Mouse (Mus musculus): ENCODE data around the gene Cavin1. TPM values are rescaled to one million over a fixed set of nuclear protein-coding genes. Genes with fewer than 3 reads are reported as not detected.

The Cavin1 gene
- total and polyA plus RNA-seq, 3 experiments = 0.05 to 0.21 (median 0.13) TPM

- TF ChIP-seq MAX (IDR thresholded peaks at IDR 0.05; ENCODE audit: low read length) = peak; percentile 63
- no peak for TF ChIP-seq NELFE (IDR thresholded peaks at IDR 0.05; ENCODE audit: low read depth, low read length)
- TF ChIP-seq TCF12 (IDR thresholded peaks at IDR 0.05; ENCODE audit: low read depth, low read length) = peak; percentile 97
- peak; percentile 99 for TF ChIP-seq JUN (IDR thresholded peaks at IDR 0.05; ENCODE audit: insufficient read depth, low read depth, low read length)
- peak; percentile 82 for TF ChIP-seq MAZ (IDR thresholded peaks at IDR 0.05; ENCODE audit: low read depth, low read length)
- TF ChIP-seq RCOR1 (conservative IDR thresholded peaks at IDR 0.05; ENCODE audit: low read depth, low read length) = peak; percentile 100
- peak; percentile 85; the same call in 1 of the 2 replicates for TF ChIP-seq CHD1 (IDR thresholded peaks at IDR 0.05; ENCODE audit: low read depth, low read length)
- TF ChIP-seq MEF2A (IDR thresholded peaks at IDR 0.05; ENCODE audit: borderline replicate concordance, low read depth, low read length) = peak; percentile 99
- 0 out of 2 replicates have a peak, but pooled peaks have one; percentile 67 for TF ChIP-seq MXI1 (IDR thresholded peaks at IDR 0.05; ENCODE audit: low read depth, low read length)
- no peak for TF ChIP-seq NRF1 (IDR thresholded peaks at IDR 0.05; ENCODE audit: low read depth, low read length)
- TF ChIP-seq SMC3 (IDR thresholded peaks at IDR 0.05; ENCODE audit: low read depth, low read length) = peak; percentile 28
- TF ChIP-seq ZC3H11A (IDR thresholded peaks at IDR 0.05; ENCODE audit: low read depth, low read length) = no peak
- peak; percentile 86; the same call in 1 of the 2 replicates for TF ChIP-seq UBTF (IDR thresholded peaks at IDR 0.05; ENCODE audit: low read depth, low read length)
- peak; percentile 35 for TF ChIP-seq RAD21 (IDR thresholded peaks at IDR 0.05; ENCODE audit: low read depth, low read length)
- no peak for TF ChIP-seq PAX5 (IDR thresholded peaks at IDR 0.05; ENCODE audit: low read length)
Observed at GRCm38 (mm10) chr11:101008206-101009045, 37.7 kb upstream of the Cavin1 start (continued).

- Histone ChIP-seq H3K9me3 (replicated peaks; ENCODE audit: low read length) (no peaks in the 10 kb centered on the region), H3K36me3 (replicated peaks in 1 of 2; ENCODE audit: control insufficient read depth in 1 of 2, insufficient read depth in 1 of 2, low read length in 1 of 2) (no peaks in the 10 kb centered on the region), H3K27ac (ENCODE audit: insufficient read depth, low read depth) (no peak overlapping the region), H3K4me1 (ENCODE audit: control insufficient read depth in 1 of 2, insufficient read depth in 2 of 2) (peaks cover 6 to 36% of the 10 kb centered on the region in 2 experiments), H3K4me3 (replicated peaks in 1 of 3; ENCODE audit: low read depth in 2 of 3, low read length in 2 of 3, poor library complexity in 1 of 3) (no peak overlapping the region), H3K79me2 (replicated peaks; ENCODE audit: control insufficient read depth, extremely low read depth, insufficient read depth, poor library complexity, severe bottlenecking) (no peaks in the 10 kb centered on the region), H3K9ac (ENCODE audit: insufficient read depth, low read depth) (no peak overlapping the region), H3K4me2 (ENCODE audit: insufficient read depth, low read depth, poor library complexity, severe bottlenecking) (no peak overlapping the region), H3K27me3 (replicated peaks) (peaks cover 13% of the 10 kb centered on the region)
- dilution Hi-C loops (cut with MboI; ENCODE audit: extremely low pct_ligation_motif_present, extremely low pct_unique_long_range_greater_than_20kb, low sequenced_read_pairs) (no loop called here), in situ Hi-C loops (cut with MboI; ENCODE audit: low pct_ligation_motif_present, low pct_unique_long_range_greater_than_20kb, low sequenced_read_pairs) (no loop called here)
- DNase-seq (ENCODE audit: extremely low read depth) = peak; percentile 52
- TF ChIP-seq SMC3 (IDR thresholded peaks at IDR 0.05; ENCODE audit: low read depth, low read length) (no peak), KAT2A (IDR thresholded peaks at IDR 0.05; ENCODE audit: insufficient replicate concordance, low read length) (no peak), IRF4 (IDR thresholded peaks at IDR 0.05; ENCODE audit: low read depth, low read length) (0 out of 2 replicates have a peak, but pooled peaks have one; percentile 39), MXI1 (IDR thresholded peaks at IDR 0.05; ENCODE audit: low read depth, low read length) (no peak), SIN3A (IDR thresholded peaks at IDR 0.05; ENCODE audit: low read length) (peak; percentile 38; the same call in 1 of the 2 replicates), EP300 (IDR thresholded peaks at IDR 0.05; ENCODE audit: low read length) (peak; percentile 38; the same call in 1 of the 2 replicates), JUND (conservative IDR thresholded peaks at IDR 0.05; ENCODE audit: low read depth, low read length) (no peak; the same call in 1 of the 2 replicates), TCF12 (IDR thresholded peaks at IDR 0.05; ENCODE audit: low read depth, low read length) (no peak), MAZ (IDR thresholded peaks at IDR 0.05; ENCODE audit: low read depth, low read length) (no peak), CTCF (conservative IDR thresholded peaks at IDR 0.05 in 1 of 2, IDR thresholded peaks at IDR 0.05 in 1 of 2; ENCODE audit: low read depth in 2 of 2, low read length in 2 of 2) (no peak), ELF1 (IDR thresholded peaks at IDR 0.05; ENCODE audit: low read depth, low read length) (peak; percentile 31; the same call in 1 of the 2 replicates), ZMIZ1 (IDR thresholded peaks at IDR 0.05; ENCODE audit: low read depth, low read length) (no peak), GABPA (IDR thresholded peaks at IDR 0.05; ENCODE audit: insufficient replicate concordance, low read depth, low read length) (no peak), MAX (IDR thresholded peaks at IDR 0.05; ENCODE audit: low read length) (peak; percentile 60; the same call in 1 of the 2 replicates), POLR2A (IDR thresholded peaks at IDR 0.05; ENCODE audit: low read depth, low read length) (0 out of 2 replicates have a peak, but pooled peaks have one; percentile 23), ZNF384 (IDR thresholded peaks at IDR 0.05; ENCODE audit: low read depth, low read length) (peak; percentile 92; the same call in 1 of the 2 replicates), E2F4 (IDR thresholded peaks at IDR 0.05; ENCODE audit: insufficient replicate concordance, low read depth, low read length) (no peak), RCOR1 (conservative IDR thresholded peaks at IDR 0.05; ENCODE audit: low read depth, low read length) (0 out of 2 replicates have a peak, but pooled peaks have one; percentile 38), ZKSCAN1 (IDR thresholded peaks at IDR 0.05; ENCODE audit: borderline replicate concordance, low read depth, low read length) (no peak), MAFK (IDR thresholded peaks at IDR 0.05; ENCODE audit: insufficient replicate concordance, low read length) (no peak), UBTF (IDR thresholded peaks at IDR 0.05; ENCODE audit: low read depth, low read length) (no peak), NRF1 (IDR thresholded peaks at IDR 0.05; ENCODE audit: low read depth, low read length) (no peak), CHD2 (IDR thresholded peaks at IDR 0.05; ENCODE audit: low read length) (no peak), ETS1 (conservative IDR thresholded peaks at IDR 0.05; ENCODE audit: low read depth, low read length) (no peak; the same call in 1 of the 2 replicates), MEF2A (IDR thresholded peaks at IDR 0.05; ENCODE audit: borderline replicate concordance, low read depth, low read length) (peak; percentile 67; the same call in 1 of the 2 replicates), POLR2AphosphoS2 (IDR thresholded peaks at IDR 0.05; ENCODE audit: low read depth, low read length) (no peak)
Observed at GRCm38 (mm10) chr11:101003025-101003685, 32.5 kb upstream of the Cavin1 start.

All from CH12.LX (cell line).